Mouse (Mus musculus) left cerebral cortex, adult 11 months (tissue): Measurements from ENCODE around the gene Ndufc1.
"Not testable (repeated sequence)": the region's sequence is repeated elsewhere in the genome, so short reads cannot be mapped to it uniquely, and the experiment has no call there.

Source experiments
- DNase-seq: peaks from one replicate; pipeline ENCODE4 v3.0.0; 2022; ENCODE audit warnings: low spot score

Ndufc1 gene

DNA sequence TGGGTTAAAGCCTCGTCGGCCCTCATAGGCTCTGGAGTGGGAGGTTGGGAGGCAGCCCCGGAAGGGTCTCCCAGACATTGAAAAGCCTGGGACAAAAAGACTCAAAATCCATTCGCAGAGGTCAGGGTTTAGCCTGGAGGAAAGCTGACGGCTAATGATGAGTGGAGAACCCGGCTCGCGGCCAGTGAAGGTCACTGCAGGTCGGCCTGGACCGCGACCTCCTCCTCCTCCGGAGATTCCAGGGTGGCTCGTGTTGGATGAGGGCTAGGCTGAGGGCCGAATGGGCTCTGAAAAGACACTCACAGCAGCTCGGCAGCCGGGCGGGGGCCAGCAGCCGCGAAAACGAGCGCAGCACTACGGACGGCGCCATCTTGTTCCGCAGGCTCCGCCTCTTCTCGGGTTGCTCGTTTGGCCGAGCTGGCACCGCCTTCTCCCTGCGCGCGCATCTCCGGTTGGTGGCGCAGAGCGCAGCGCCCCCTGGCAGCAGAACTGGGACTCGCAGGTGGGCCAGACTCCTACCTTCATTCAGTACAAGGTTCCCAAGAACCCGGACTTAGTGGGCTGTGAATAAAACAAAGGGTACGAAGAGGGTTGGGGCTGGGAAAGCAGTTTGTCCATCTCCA is at the start of gene Ndufc1:
Gene Ndufc1 (minus strand): TSS at position 428 of the 623 bp plus-strand sequence.
- DNase-seq: peak; percentile 90

- DNase-seq: no peak
Measured at GRCm38 (mm10) chr3:51434871-51435595, 26.2 kb upstream of the Ndufc1 start.

DNA sequence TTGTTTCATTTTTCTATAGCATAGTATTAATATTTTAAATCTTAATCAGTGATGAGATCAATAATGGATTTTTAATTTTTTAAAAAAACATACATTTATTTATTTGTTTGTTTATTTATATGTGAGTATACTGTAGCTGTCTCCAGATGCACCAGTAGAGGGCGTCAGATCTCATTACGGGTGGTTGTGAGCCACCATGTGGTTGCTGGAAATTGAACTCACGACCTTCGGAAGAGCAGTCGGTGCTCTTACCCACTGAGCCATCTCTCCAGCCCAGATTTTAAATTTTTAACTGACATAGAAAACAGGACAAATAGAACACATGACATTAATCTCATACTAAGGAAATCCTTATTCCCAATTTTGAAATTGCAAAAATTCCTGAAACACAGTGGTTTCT is 25.6 kb upstream of the Ndufc1 start:
- not testable (repeated sequence) for DNase-seq

DNA sequence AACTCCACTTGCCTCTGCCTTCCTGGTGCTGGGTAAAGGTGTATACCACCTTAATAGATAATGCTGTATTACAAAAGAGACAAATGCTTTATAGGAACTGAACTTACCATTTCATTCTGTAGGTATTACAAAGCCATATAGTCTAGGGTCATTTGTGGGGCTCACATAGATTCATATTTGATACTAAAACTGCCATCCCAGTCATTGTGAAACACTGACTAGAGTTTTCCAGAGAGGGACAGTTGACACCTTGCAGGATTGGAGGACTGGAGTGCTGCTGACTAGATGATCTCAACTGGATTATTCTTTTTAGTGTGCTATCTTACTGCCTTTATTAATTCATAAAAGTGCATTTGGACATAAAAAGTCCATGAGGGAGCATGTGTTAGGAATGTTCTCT is 16.6 kb upstream of the Ndufc1 start:
- no peak for DNase-seq

- DNase-seq: no peak
Measured at GRCm38 (mm10) chr3:51421921-51422320, 13.1 kb upstream of the Ndufc1 start.

- no peak for DNase-seq
Measured at GRCm38 (mm10) chr3:51417966-51418365, 9.2 kb upstream of the Ndufc1 start.

GRCm38 (mm10) chr3:51417485-51417884 is 8.7 kb upstream of the Ndufc1 start:
- DNase-seq: no peak

GRCm38 (mm10) chr3:51417135-51417458 is 8.3 kb upstream of the Ndufc1 start:
- no peak for DNase-seq

GRCm38 (mm10) chr3:51416364-51417134 is 7.8 kb upstream of the Ndufc1 start:
- DNase-seq: no peak

- DNase-seq: no peak
Measured at GRCm38 (mm10) chr3:51416073-51416363, 7.2 kb upstream of the Ndufc1 start.

GRCm38 (mm10) chr3:51415098-51416072 is 6.6 kb upstream of the Ndufc1 start, which contains the start of gene Naa15:
Gene Naa15, plus strand, starts transcription at chr3:51415148.
- DNase-seq: peak; percentile 91

DNA sequence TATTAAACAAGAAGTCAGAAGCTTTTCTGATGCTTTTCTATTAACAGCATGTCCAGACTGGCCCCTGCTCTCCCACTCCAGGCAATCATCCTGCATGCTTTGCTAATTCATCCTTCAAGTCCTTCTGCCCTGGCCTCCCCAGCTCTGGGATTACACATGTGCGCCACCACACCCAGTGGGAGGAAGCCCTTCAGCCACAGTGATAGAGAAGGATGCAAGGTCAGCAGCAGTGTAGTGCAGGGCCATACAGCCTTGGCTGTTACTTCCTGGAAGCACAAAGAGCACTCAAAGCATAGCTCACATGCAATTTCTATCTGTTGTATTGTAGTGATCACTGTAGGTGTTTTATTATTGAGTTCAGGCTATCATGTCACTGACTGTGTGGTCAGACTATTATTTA is 4.5 kb upstream of the Ndufc1 start:
- no peak for DNase-seq

DNA sequence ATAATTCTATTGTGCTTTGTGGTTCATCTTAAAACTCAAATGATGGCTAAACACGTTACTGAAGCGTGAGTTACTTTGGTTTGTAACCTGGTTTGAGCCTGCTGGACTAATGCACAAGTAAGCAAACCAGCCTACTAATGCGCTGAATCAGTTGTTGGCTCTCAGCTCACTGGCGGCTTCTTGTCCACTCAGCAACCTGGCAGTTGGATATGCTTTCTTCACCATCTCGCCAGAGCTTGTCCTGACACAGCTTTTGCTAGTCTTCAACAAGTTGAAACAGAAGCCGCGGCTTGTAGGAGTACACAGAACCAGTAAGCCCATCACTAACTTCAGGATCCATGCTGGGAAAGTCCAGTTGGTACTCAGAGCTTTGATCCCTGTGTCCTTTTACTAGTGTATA is 3.7 kb upstream of the Ndufc1 start:
- no peak for DNase-seq

GRCm38 (mm10) chr3:51407870-51408560 is 773 bp downstream of the Ndufc1 start:
- DNase-seq: no peak

GRCm38 (mm10) chr3:51402628-51403027 is 6.2 kb downstream of the Ndufc1 start:
- DNase-seq: no peak

DNA sequence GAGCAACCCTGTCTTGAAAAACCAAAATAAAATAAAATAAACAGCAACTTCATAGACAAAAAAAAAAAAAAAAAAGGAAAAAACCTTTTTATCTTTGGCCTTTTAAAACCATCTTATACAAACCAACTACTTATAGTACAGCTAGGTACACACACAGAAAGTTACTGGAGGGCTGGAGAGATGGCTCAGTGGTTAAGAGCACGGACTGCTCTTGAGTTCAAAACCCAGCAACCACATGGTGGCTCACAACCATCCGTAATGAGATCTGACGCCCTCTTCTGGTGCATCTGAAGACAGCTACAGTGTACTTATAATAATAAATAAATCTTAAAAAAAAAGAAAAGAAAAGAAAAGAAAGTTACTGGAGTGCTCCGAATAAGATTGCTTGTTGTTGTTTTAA is 6.7 kb downstream of the Ndufc1 start:
- not testable (repeated sequence) for DNase-seq

GRCm38 (mm10) chr3:51400682-51401081 is 8.1 kb downstream of the Ndufc1 start:
- DNase-seq: no peak

DNA sequence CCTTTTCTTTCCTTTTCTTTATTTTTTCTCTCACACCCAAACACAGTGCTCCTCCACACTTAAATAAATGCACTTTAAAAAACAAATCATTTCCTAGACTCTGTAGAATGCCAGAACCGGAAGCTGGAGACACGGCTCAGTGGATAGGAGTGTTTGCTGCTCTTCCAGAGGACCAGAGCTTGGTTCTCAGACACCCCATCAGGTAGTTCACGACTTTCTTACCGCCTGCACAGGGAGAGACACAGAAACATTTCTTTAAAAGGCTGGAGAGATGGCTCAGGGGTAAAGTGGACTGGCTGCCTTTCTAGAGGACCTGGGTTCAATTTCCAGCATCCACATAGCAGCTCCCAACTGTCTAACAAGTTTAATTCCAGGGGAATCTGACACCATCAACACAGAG is 9.3 kb downstream of the Ndufc1 start:
- DNase-seq: no peak

DNA sequence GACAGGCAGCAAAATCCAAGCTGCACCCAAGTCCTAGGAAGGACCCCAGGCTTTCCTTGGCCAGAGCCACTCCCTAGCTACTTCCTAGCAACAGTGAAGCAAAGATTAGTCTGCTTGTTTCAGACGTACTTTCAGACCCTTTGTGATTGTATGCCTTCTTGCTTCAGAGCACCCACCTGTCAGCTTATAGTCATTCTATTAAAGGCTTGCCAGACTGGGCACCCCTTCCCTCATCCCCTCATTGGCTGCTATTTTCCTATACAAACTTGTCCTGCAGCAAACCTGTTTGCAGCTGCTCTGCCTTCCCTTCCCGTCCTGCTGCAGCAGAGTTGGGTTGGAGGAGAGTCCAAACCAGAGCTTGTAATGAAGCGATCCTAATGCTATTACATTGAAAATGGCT is 10.1 kb downstream of the Ndufc1 start:
- no peak for DNase-seq

DNA sequence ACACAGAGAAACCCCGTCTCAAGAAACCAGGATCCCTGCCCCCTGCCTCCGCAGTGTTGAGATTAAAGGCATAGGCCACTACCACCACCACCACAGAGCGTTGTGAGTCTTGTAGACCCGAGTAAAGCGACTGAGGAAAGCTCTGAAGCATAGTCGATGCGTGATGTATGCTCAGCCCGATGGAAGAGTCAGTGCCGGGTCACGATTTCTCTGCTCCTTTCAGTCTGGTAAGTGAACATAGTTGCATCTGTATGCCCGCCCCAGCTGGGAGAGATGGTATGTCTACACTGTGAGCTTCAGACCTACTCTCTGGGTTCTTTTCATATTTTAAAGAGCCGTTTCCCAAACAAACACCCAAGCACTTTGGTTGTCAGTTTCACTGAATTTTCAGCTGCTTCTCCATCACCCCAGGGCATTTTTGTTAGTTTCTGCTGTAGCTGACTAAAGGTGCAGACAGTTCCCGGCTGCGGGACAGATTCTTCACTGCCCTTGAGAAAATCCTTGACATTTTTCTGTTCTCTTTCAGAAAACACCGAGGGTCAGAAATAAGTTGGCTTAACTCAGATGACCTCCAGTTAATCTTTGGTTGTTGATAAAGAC is 11.0 kb downstream of the Ndufc1 start:
- no peak for DNase-seq
